Mouse (Mus musculus) C2C12 (cell line): ENCODE measurements around the gene Vgll4.

Experiments used
- CTCF ChIP-seq: IDR thresholded peaks from one replicate; pipeline ENCODE4 v1.5.1; 2011; ENCODE audit not compliant: control insufficient read depth, insufficient read depth, insufficient read length
- MAX ChIP-seq: IDR thresholded peaks from one replicate; pipeline ENCODE4 v1.6.1; 2011; ENCODE audit warnings: mild to moderate bottlenecking, control low read depth
- MYOD1 ChIP-seq: IDR thresholded peaks from one replicate; pipeline ENCODE4 v1.6.1; 2011; ENCODE audit warnings: low read depth; ENCODE audit not compliant: control insufficient read depth, insufficient read length
- MYOG ChIP-seq: IDR thresholded peaks from one replicate; pipeline ENCODE4 v1.6.1; 2011; ENCODE audit not compliant: control insufficient read depth, insufficient read length; ENCODE audit errors: extremely low read depth
- USF1 ChIP-seq: IDR thresholded peaks from one replicate; pipeline ENCODE4 v1.6.1; 2011; ENCODE audit warnings: low read depth, mild to moderate bottlenecking, control low read depth, moderate library complexity

- TF ChIP-seq MYOG, result no peak
- TF ChIP-seq CTCF, result no peak
- TF ChIP-seq USF1, result no peak
- TF ChIP-seq MYOD1, result no peak
- no peak for TF ChIP-seq MAX
These were observed 42.0 kb upstream of the Vgll4 start for GRCm38 (mm10) chr6:115011792-115012191.
